Mouse (Mus musculus): ENCODE measurements at regions not wholly inside any gene's neighbourhood (a gene's known extent, or its start where the extent isn't known, plus 50 kb on each side); places are given as distances from the start of the nearest gene placed in this dataset.

DNA sequence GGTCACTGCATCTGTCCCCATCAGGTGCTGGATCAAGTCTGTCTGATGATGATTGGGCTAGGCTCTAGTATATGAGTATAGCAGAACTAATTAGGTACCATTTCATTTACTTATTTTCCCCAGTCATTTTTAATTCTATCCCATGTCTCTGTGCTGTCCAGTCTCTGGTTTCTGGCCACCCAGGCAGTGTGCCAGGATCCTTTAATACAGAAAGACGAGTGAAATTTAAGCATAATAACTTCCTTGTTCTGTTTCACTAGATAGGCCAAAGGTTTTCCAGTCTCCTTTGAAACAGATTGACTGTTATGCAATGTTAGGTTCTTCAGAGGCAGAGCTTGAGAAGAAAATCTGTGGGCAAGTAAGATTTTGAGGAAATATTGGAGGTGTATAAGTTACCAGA lies 61.2 kb upstream of the Map2 start:
- TF ChIP-seq CTCF (IDR thresholded peaks at IDR 0.05; ENCODE audit: low read depth, low read length) (no peak), POLR2A (IDR thresholded peaks at IDR 0.05; ENCODE audit: extremely low read depth, insufficient read depth, low read length) (no peak)

Measured in liver, adult 2 months (tissue).